Mouse (Mus musculus) G1E (cell line): ENCODE measurements at regions not wholly inside any gene's neighbourhood (a gene's known extent, or its start where the extent isn't known, plus 50 kb on each side); places are given as distances from the start of the nearest gene placed in this dataset.

Source experiments
- ATAC-seq: 2 replicates; pipeline ENCODE4 v1.8.0; 2016; ENCODE audit warnings: mild to moderate bottlenecking; ENCODE audit not compliant: insufficient number of reproducible peaks, poor library complexity, low FRiP score, severe bottlenecking; ENCODE audit errors: extremely low read depth
- DNase-seq: peaks from one replicate; pipeline ENCODE4 v3.0.0; 2012; ENCODE audit warnings: low spot score
- H3K27me3 ChIP-seq: 2 replicates; pipeline ENCODE4 v1.6.1; 2012; ENCODE audit warnings: mild to moderate bottlenecking, low read length, inconsistent platforms; ENCODE audit not compliant: insufficient read depth
- H3K36me3 ChIP-seq: replicated peaks from 2 replicates; pipeline ENCODE3; 2012; ENCODE audit warnings: mild to moderate bottlenecking, inconsistent platforms
- H3K4me1 ChIP-seq: 2 replicates; pipeline ENCODE4 v1.6.1; 2012; ENCODE audit warnings: low read depth, low read length, inconsistent platforms, mixed read lengths; ENCODE audit not compliant: insufficient read depth
- H3K4me3 ChIP-seq: 2 replicates; pipeline ENCODE4 v1.5.1; 2012; ENCODE audit warnings: low read depth, mild to moderate bottlenecking, inconsistent platforms, low read length, moderate library complexity, mixed read lengths
- H3K9me3 ChIP-seq: replicated peaks from 2 replicates; pipeline ENCODE4 v1.6.1; 2012; ENCODE audit warnings: inconsistent platforms
- CTCF ChIP-seq: IDR thresholded peaks from 2 replicates; pipeline ENCODE4 v1.5.1; 2012; ENCODE audit warnings: low read depth, low read length, inconsistent platforms, mixed read lengths
- GATA1 ChIP-seq: IDR thresholded peaks from 2 replicates; pipeline ENCODE4 v1.6.1; 2012; ENCODE audit warnings: borderline replicate concordance, low read length, inconsistent platforms, mixed read lengths
- GATA2 ChIP-seq: IDR thresholded peaks from 2 replicates; pipeline ENCODE4 v1.6.1; 2012; ENCODE audit warnings: low read depth, low read length, inconsistent platforms, borderline replicate concordance
- POLR2AphosphoS5 ChIP-seq: IDR thresholded peaks from 2 replicates; pipeline ENCODE4 v1.6.1; 2012; ENCODE audit warnings: low read depth, low read length, inconsistent platforms; ENCODE audit not compliant: insufficient replicate concordance
- TAL1 ChIP-seq: conservative IDR thresholded peaks from 2 replicates; pipeline ENCODE4 v1.6.1; 2012; ENCODE audit warnings: low read depth, low read length, inconsistent platforms, mixed read lengths

DNA sequence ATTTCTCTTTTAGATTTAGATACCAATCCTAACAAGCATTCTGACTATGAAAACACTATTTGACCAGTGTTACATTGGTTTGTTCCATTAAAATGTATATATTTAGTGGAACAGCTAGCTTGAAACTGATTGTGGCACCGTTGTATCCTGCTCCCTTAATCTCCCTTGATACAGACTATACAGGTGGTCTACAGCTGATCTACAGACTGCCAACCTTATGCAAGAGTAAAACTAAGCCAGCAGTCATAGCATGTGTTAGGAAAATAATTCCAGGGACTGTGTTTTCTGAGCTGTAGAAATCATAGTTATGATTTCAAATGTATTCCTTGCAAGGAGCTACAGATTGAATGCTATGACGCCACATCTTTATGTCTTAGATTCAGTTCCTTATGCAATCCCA lies 78.6 kb downstream of the Kcne4 start:
- H3K4me1 ChIP-seq: no peaks in the 10 kb centered on the region
- ATAC-seq (no peak), DNase-seq (no peak)
- H3K27me3 ChIP-seq: no peaks in the 10 kb centered on the region
- H3K36me3 ChIP-seq: no peaks in the 10 kb centered on the region
- no peak for TF ChIP-seq POLR2AphosphoS5
- no peak for TF ChIP-seq GATA1
- no peak for TF ChIP-seq TAL1
- TF ChIP-seq CTCF: no peak
- TF ChIP-seq GATA2: no peak
- H3K4me3 ChIP-seq: no peak overlapping the region
- H3K9me3 ChIP-seq: no peaks in the 10 kb centered on the region

DNA sequence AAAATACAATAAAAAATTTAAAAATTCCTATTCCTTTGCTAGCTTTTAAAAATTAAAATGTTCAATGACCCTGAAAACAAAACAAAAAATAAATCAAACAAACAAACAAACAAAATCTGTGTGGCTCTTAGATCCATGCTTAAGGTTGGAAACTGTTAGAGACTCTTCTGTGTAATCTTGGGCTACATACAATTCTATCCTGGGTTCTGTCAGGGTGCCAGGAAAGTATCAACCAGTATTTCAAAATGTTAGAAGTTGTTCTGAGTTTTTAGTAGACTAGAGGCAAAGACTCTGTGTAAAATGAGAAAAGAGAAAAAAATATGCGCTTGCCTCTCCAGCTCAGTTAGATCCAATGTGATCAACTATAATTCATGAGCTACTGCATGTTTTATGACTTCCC lies 91.0 kb downstream of the Kcne4 start:
- H3K4me1 ChIP-seq: no peaks in the 10 kb centered on the region
- H3K27me3 ChIP-seq: no peaks in the 10 kb centered on the region
- no peak for ATAC-seq
- no peak for DNase-seq
- H3K4me3 ChIP-seq: no peak overlapping the region
- H3K36me3 ChIP-seq: no peaks in the 10 kb centered on the region
- TF ChIP-seq CTCF (no peak), TAL1 (no peak), GATA1 (no peak), POLR2AphosphoS5 (no peak), GATA2 (no peak)
- H3K9me3 ChIP-seq: no peaks in the 10 kb centered on the region

DNA sequence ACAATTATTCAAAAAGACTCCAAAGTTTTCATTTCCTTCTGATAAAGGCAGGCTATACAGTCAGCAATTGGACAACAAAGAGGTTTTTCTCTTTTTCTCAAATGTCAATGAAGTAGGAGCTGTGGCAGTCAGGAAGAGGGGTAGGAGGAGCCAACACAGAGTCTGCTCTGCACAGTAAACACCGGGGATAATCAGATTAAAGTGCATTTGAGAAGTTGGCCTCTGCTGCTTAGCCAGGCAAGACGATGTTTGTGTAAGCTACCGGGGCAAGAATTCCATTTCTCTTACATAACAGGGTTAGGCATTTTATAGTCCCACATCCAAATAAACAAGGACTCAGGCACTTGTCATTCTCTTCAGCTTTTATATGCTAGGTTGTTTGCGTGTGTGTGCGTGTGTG lies 91.4 kb downstream of the Kcne4 start:
- no peaks in the 10 kb centered on the region for H3K36me3 ChIP-seq
- H3K27me3 ChIP-seq: no peaks in the 10 kb centered on the region
- TF ChIP-seq GATA2: no peak
- TF ChIP-seq GATA1: no peak
- no peak for TF ChIP-seq CTCF
- no peak for TF ChIP-seq POLR2AphosphoS5
- no peak for TF ChIP-seq TAL1
- DNase-seq (no peak), ATAC-seq (no peak)
- H3K9me3 ChIP-seq: no peaks in the 10 kb centered on the region
- H3K4me3 ChIP-seq: no peak overlapping the region
- no peaks in the 10 kb centered on the region; the same call in 1 of the 2 replicates for H3K4me1 ChIP-seq

DNA sequence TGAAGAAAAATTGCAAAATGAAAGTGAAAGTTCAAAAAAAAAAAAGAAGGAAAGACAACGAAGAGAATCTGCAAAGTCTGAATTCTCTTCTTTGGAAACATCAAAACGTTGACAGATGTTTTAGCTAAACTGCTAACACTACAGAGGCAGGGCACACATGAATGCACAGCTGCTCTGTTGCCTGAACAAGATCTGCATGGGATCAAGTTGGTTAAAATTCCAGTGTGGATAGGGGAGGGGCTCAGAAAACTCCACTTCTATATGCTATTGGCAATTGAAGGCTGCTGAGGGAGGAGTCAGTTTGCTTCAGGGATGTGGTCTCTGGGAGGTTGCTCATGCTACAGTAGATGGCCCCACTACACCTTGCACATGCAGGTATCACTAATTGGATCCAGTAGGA lies 97.2 kb downstream of the Kcne4 start:
- DNase-seq: no peak
- TF ChIP-seq GATA2 (no peak), POLR2AphosphoS5 (no peak), TAL1 (no peak), CTCF (no peak), GATA1 (no peak)
- Histone ChIP-seq H3K4me1 (peaks cover 4% of the 10 kb centered on the region), H3K27me3 (no peaks in the 10 kb centered on the region), H3K4me3 (peak overlapping the region; percentile 28; the same call in 1 of the 2 replicates), H3K9me3 (no peaks in the 10 kb centered on the region), H3K36me3 (no peaks in the 10 kb centered on the region)
- ATAC-seq: no peak

DNA sequence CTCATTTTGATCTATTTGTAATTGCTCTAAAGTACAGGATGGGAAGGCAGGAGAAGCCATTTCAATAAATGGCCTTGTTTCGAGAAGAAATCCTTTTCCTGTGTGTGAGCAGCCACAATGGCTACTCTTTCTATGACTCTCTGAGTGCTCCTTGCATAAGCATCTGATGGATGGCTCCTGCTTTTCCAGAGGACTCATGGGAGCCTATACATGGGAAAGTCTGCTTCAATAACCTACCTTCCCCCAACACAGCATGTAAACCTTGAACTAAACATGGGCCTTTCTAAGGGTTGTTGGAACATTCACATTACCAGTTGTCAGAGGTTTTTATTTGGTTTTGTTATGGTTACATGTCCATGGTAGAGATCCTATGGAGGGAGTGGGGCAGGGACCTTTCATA lies 103.3 kb downstream of the Kcne4 start:
- H3K36me3 ChIP-seq: no peaks in the 10 kb centered on the region
- TF ChIP-seq GATA2: no peak
- no peak for TF ChIP-seq POLR2AphosphoS5
- no peak for TF ChIP-seq TAL1
- no peak for TF ChIP-seq CTCF
- TF ChIP-seq GATA1: no peak
- no peak for DNase-seq

DNA sequence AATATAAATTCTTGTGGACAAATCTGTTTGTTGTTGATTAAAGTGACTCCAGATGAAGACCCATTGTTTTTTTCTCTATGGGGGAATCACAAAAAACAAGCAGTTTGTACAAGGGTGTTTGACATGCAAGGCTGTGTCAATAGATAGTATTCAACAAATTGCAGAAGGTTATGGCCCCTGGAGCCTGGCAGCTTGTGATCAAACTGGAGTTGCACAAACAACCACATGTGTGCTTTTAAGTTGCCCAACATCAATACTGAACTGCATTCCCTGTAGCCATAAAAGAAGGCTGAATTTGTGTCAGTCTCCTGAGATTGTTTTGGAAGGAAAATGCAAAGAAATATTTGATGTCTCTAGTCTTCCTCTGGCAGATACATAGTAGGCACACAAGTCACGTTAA lies 113.4 kb downstream of the Kcne4 start:
- no peak for DNase-seq
- no peaks in the 10 kb centered on the region for H3K9me3 ChIP-seq

More for the DNA sequence above, 103.3 kb downstream of the Kcne4 start:
- no peak for ATAC-seq
- Histone ChIP-seq H3K4me3 (no peak overlapping the region), H3K9me3 (no peaks in the 10 kb centered on the region), H3K27me3 (no peaks in the 10 kb centered on the region), H3K4me1 (no peaks in the 10 kb centered on the region)

More for the DNA sequence above, 113.4 kb downstream of the Kcne4 start:
- no peaks in the 10 kb centered on the region for H3K36me3 ChIP-seq
- H3K4me1 ChIP-seq: no peaks in the 10 kb centered on the region
- H3K27me3 ChIP-seq: no peaks in the 10 kb centered on the region
- TF ChIP-seq GATA1 (no peak), GATA2 (no peak), POLR2AphosphoS5 (no peak), CTCF (no peak), TAL1 (no peak)
- ATAC-seq: no peak
- H3K4me3 ChIP-seq: no peak overlapping the region
